Mouse (Mus musculus) liver, adult 2 months (tissue): ENCODE results near the gene Tbk1. TPM values are rescaled to one million over a fixed set of nuclear protein-coding genes. Genes with fewer than 3 reads are reported as not detected.

Experiments used
- DNase-seq: peaks from one replicate; pipeline ENCODE4 v3.0.0-alpha.2; 2011; ENCODE audit warnings: low read depth, low spot score; ENCODE audit errors: extremely low read depth
- H3K27ac ChIP-seq: fragments of 200-500 bp; replicated peaks from 2 replicates; pipeline ENCODE4 v1.5.1; 2012; ENCODE audit warnings: low read depth, mild to moderate bottlenecking, control low read depth, inconsistent platforms, low read length; ENCODE audit not compliant: insufficient read depth
- H3K27me3 ChIP-seq: fragments of 200-500 bp; 2 replicates; pipeline ENCODE4 v1.6.1; 2012; ENCODE audit warnings: mild to moderate bottlenecking, moderate library complexity, low read length, inconsistent platforms; ENCODE audit not compliant: control insufficient read depth, insufficient read depth
- H3K36me3 ChIP-seq: fragments of 200-500 bp; 2 replicates; pipeline ENCODE4 v1.6.1; 2012; ENCODE audit warnings: low read length, inconsistent platforms; ENCODE audit not compliant: control insufficient read depth, insufficient read depth
- H3K4me1 ChIP-seq: fragments of 200-500 bp; 2 replicates; pipeline ENCODE4 v1.6.1; 2011; ENCODE audit warnings: low read length; ENCODE audit not compliant: control insufficient read depth, insufficient read depth
- H3K4me3 ChIP-seq: fragments of 200-500 bp; 2 replicates; pipeline ENCODE4 v1.5.1; 2011; ENCODE audit warnings: low read depth, mild to moderate bottlenecking, control low read depth, low read length, moderate library complexity; ENCODE audit not compliant: insufficient read depth
- H3K79me2 ChIP-seq: fragments of 200-500 bp; 2 replicates; pipeline ENCODE4 v1.6.1; 2012; ENCODE audit warnings: inconsistent platforms, mild to moderate bottlenecking, low read length, moderate library complexity; ENCODE audit not compliant: control insufficient read depth, insufficient read depth
- H3K9ac ChIP-seq: fragments of 200-500 bp; 2 replicates; pipeline ENCODE4 v1.6.1; 2012; ENCODE audit warnings: low read depth, mild to moderate bottlenecking, control low read depth, inconsistent platforms, low read length
- CTCF ChIP-seq: fragments of 200-500 bp; IDR thresholded peaks from 2 replicates; pipeline ENCODE4 v1.5.1; 2011; ENCODE audit warnings: low read depth, low read length, control low read depth
- POLR2A ChIP-seq: fragments of 200-500 bp; IDR thresholded peaks from 2 replicates; pipeline ENCODE4 v1.6.1; 2011; ENCODE audit warnings: low read length, control low read depth; ENCODE audit not compliant: insufficient read depth; ENCODE audit errors: extremely low read depth
- WGBS: fragments of 180-500 bp; shearing (Covaris S2); methylation state at CpG from one replicate; pipeline ENCODE4 v1.1.7; 2018; 5-methylcytosine and 5-hydroxymethylcytosine counted together
- polyA plus RNA-seq: library from polyadenylated mRNA; depleted of rRNA; stranded (reverse); fragments of >200 nt; gene quantifications from 2 replicates; pipeline ENCODE4 v1.2.3, GENCODE M21; 2012; rRNA removed
- total RNA-seq: library from RNA; depleted of rRNA; stranded (reverse); fragments of >200 nt; gene quantifications from 2 replicates; pipeline ENCODE4 v1.2.3, GENCODE M21; 2014; rRNA removed

Gene Tbk1
- total and polyA plus RNA-seq, 2 experiments, result 8.2 to 25.3 TPM

GRCm38 (mm10) chr10:121496616-121497015 is 90.0 kb downstream of the Tbk1 start:
- 74% methylated on average over 7 of the region's 7 CpGs for WGBS
- no peak overlapping the region for H3K9ac ChIP-seq
- H3K4me1 ChIP-seq, result peaks cover 15% of the 10 kb centered on the region
- H3K79me2 ChIP-seq, result no peaks in the 10 kb centered on the region
- TF ChIP-seq CTCF (no peak), POLR2A (no peak)
- H3K36me3 ChIP-seq, result no peaks in the 10 kb centered on the region
- H3K27ac ChIP-seq, result peak overlapping the region; percentile 11; the same call in 1 of the 2 replicates
- peak; percentile 50 for DNase-seq
- no peaks in the 10 kb centered on the region for H3K27me3 ChIP-seq
- H3K4me3 ChIP-seq, result no peak overlapping the region

Other genes with a start within 250 kb of the Tbk1 start
- 8.4 and 10.7 TPM in 2 replicates for gene Tbc1d30, start 235.5 kb downstream of the Tbk1 start, total RNA-seq
- 0.81 and 2.6 TPM in 2 replicates for gene Tbc1d30, start 235.5 kb downstream of the Tbk1 start, polyA plus RNA-seq
- 84.0 and 102 TPM in 2 replicates for gene Gns, start 221.7 kb downstream of the Tbk1 start, total RNA-seq
- 65.7 and 78.4 TPM in 2 replicates for gene Gns, start 221.7 kb downstream of the Tbk1 start, polyA plus RNA-seq
- gene Rassf3, start 110.4 kb downstream of the Tbk1 start, total RNA-seq, result 13.4 and 18.7 TPM in 2 replicates
- 20.0 and 22.2 TPM in 2 replicates for gene Rassf3, start 110.4 kb downstream of the Tbk1 start, polyA plus RNA-seq
- gene Xpot, start 39.5 kb upstream of the Tbk1 start, total RNA-seq, result 55.5 and 66.8 TPM in 2 replicates
- 67.4 and 71.7 TPM in 2 replicates for gene Xpot, start 39.5 kb upstream of the Tbk1 start, polyA plus RNA-seq
- not detected in 2 replicates for gene D930020B18Rik, start 54.8 kb upstream of the Tbk1 start, total RNA-seq
- gene D930020B18Rik, start 54.8 kb upstream of the Tbk1 start, polyA plus RNA-seq, result not detected in 2 replicates
- gene BC048403, start 153.2 kb upstream of the Tbk1 start, total RNA-seq, result 0.92 and 1.9 TPM in 2 replicates
- 3.9 and 5.9 TPM in 2 replicates for gene BC048403, start 153.2 kb upstream of the Tbk1 start, polyA plus RNA-seq